ENCODE assay signal across 13 mouse cellular contexts in genomic region chr8:70274350-70274749, GRCm38 (mm10).
"Had no signal": no experiment of that assay in that cellular context is flagged by ENCODE, and none has a peak within 500 bp of the region (broad histone marks: within the 10 kb centered on the region; RNA-seq: fewer than 3 reads in every experiment).

No protein-coding gene starts in this region.

- DNase-seq: liver, postnatal 0 days; lung, embryonic 14.5 days; lung, postnatal 10 days; lung, postnatal 4 days; midbrain, embryonic 14.5 days; retina, postnatal 1 day; right cerebral cortex, adult 18-20 months; right cerebral cortex, postnatal 25 days; right cerebral cortex, postnatal 4 days; spleen, adult 18-20 months; thymus, adult 18-20 months; thymus, postnatal 14 days; thymus, postnatal 36 days had no signal
